Mouse (Mus musculus) MEL-GATA-1-ER (cell line): ENCODE data around the gene Smad5.

Experiments
- DNase-seq: peaks from one replicate; pipeline ENCODE4 v3.0.0-alpha.2; 2012; ENCODE audit warnings: low read depth; ENCODE audit errors: extremely low read depth

Smad5 gene

DNA sequence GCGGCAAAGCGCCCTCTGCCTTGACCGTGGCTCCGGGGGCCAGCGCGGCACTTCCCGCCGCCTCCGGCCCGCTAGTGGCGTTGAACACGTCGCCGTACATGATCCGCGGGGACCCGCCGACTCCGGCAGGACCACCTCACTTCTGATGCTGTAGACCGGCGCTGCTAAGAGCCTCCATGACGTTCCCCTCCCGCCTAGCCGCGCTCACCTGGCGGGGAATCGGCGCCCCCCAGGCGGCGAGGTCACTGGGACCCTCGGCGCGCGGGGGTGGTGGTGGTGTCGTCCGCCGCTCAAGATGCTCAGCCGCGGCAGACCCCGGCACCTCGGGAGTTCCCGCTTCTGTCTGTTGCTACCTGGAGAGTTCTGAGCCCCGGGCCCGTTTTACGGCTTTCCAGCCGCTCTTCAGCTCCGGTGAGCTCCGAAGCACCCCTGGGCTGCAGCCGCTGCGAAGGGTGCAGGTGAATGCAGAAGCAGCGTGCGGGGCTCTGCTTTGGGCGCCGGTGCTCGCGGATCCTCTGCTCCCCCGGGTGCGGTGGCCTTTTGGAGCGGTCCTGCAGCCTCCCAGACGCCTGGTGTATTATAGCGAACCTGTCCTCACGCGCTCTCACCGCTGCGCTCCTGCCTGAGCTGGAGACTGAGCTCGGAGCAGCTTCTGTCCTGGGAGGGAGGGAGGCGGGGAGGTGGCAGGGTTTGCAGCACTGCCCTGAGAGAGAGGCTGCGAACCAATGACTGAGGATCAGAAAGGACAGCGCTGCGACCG is 50.6 kb downstream of the Smad5 start, which contains the start of gene Gm45623:
TSS of gene Gm45623 (minus strand) at position 636 of the 760 bp plus-strand sequence.
- DNase-seq: no peak

DNA sequence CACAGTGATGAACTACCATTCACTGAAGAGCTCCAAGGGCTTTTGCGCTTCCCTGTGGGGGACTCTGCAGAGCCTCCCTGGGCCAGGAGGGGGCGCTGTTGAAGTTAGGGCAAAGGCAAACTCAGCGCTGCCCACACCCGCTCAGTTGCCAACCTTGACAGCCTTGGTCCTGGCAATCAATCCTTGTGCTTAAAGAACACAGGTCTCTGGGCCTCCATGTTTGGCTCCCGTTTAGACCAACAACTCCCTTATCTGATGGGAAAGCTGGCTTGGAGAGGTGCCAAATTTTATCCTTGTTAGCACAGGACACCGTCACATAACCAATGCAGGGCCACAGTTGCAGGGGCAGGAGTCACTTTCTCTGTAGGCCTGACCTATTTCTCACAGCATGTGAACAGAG is 53.1 kb downstream of the Smad5 start:
- DNase-seq: no peak

DNA sequence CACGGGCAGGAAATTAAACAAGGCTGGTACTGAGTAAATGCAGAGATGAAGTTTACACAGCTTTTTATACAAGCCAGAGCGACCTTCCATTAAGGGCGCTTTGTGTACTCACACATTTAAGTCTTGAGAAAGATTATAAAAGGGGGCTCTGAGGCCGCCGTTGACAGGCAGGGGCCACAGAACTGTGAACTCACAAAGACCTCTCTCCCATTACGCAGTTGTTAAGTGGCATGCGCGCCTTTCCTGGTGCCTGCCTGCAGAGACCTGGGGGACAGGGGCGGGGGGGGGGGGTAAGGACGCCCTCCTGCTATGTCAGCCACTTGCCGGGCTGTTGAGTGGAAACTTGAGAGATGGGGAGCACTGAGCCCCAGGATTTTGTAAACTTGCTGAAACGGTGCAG is 54.4 kb downstream of the Smad5 start:
- no peak for DNase-seq

DNA sequence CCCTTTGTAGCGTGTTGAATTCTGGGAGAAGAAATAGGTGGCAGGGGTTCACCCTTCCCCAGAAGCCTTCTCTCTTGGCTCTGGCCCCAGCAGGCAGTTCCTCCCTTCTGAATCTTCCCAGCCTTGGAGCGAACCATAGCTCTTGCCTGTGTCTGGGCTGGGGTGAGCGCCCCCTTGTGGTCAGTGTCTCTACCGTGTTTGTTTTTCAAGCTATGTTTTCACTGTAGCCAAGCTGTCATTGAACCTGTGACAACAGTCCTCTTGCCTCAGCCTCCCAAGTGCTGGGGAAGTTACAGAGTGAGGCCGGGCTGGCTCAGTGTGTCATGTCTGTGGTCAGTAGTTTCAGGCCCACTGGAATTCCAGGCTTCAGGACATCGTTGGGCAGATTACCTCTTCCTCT is 55.7 kb downstream of the Smad5 start:
- DNase-seq: no peak

DNA sequence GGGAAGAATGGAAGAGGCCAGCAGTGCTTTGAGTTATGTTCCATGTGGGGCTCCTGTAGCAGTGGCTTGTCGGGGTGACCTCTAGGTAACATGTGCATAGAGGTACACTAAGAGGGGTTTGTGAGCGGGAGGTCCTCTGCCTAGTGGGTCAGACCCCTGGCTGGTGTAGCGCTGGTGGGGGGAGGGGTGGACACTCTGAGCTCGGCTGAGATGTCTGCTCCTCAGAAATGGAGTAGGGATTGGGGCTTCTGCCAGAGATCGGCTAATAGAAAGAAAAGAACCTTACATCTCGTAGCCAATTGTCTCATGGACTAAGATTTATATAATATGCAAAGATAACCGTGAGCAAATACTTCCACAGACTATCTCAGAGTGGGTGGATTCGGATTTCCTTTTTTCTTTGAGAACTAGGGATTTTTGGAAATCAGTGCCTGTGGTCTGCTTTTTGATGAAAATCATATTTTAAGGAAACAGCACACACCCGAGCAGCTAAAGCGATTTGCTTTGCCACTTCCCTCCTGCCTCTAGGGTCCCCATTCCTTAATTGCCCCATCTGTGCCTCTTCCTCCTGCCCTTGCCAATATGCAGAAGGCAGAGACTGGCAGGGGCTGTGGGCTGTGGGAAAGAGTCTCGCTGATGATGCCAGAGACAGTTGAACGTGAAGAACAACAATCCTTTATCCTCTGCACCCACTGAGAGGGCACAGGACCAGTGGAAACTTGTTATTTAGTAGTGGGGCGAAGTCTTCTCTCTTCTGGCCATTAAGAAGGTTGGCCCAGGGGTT is 59.8 kb downstream of the Smad5 start:
- no peak for DNase-seq

DNA sequence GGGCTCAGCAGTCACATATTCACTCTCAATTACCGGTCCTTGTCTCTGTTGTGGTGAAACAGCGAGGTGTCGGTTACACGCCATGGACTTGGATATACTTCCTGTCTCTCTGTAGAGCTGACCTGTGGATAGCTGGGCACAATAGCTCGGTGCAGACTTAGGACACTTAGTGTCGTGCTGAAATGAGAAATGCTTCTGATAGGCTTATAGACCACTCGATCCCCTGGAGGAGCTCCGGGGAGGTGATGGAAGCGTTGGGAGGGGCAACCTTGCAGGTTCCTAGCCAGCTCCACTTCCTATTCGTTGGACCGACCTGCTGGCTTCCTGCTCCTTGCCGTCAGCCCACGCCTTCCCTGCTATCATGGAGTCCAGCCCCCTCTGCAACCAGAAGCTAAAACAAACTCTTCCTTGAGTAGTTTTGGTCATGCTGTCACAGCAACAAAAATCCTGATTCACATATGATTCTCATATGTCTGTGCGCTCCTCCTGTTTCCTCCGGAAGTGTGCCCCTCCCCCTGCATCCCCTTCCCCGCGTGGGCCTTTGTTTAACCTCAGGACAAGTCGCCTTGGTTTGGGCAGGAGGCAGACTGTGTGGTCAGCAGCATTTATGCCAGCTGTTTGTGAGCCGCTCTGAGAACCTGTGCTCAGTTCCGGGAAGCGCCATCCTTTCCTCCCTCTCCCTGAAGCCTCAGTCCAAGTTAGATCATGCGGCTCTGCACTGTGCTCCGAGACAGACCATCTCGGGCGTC is 62.6 kb downstream of the Smad5 start:
- no peak for DNase-seq

DNA sequence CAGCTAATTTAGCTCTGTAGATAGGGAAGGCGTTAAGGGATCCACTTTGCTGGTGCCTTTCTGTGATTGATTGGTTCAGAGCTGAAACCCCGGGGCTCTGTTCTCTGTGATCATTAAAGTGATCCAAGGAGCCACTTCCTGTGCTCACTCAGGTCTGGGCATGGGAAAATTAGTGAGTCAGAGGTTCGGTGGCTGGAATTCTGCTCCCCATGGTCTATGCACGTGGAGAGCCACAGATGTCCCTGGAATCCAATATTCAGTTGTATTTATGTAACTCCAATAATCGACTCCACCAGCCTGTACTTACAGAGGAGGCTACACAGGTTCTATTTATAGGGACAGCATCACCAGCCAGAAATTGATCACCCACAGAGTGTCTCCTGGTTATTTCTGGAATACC is 63.4 kb downstream of the Smad5 start:
- DNase-seq: no peak

DNA sequence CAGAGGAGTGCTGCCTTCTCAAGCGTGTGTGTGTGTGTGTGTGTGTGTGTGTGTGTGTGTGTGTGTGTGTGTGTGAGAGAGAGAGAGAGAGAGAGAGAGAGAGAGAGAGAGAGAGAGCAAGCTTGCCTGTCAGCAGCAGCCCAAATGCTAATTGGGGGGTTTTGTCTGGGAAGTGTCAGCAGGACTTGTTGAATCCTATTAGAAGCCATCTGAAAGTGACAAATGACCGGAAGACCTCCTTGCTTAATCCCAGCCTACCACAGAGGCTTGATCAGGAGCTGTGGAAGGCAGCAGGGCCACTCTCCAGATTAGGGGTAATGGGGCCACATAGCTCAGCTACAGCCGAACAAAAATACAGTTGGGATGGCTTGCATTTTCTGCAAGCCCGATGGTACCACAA is 66.6 kb downstream of the Smad5 start:
- no peak for DNase-seq

DNA sequence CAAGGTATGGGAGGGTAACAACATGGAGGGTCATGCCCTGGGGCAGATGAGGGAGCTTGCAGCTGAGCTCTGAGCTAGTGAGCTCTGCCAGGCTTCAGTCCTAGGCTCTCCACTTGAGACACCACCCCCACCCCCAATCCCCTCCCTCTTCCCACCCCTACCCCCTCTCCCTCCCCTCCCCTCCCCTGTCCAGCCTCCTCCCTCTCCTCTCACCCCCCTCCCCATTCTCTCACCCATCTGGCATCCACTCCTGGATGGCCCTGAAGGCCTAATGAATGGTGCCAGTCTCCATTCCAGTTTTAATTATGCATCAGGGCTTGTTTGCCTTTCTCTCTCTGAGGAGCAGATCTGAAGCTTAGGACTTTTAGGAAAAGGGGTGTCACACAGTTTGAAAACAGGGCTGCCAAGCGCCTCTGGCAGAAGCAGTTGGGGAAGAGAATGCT is 67.3 kb downstream of the Smad5 start:
- no peak for DNase-seq

DNA sequence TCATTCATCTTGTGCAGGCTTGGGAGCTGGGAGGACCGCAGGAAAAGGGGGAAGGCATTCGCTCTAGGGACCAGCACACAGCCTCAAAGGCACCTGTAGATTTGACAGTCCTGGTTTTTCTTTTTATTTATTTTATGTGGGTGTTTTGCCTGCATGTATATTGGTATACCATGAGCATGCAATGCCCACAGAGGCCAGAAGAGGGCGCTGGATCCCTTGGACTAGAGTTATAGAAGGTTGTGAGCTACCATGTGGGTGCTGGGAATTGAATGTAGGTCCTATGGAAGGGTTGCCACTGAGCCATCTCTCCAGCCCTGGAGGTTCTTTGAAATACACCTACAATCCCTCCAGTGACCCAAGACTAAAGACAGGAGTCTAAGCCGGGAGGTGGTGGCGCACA is 68.0 kb downstream of the Smad5 start:
- no peak for DNase-seq

DNA sequence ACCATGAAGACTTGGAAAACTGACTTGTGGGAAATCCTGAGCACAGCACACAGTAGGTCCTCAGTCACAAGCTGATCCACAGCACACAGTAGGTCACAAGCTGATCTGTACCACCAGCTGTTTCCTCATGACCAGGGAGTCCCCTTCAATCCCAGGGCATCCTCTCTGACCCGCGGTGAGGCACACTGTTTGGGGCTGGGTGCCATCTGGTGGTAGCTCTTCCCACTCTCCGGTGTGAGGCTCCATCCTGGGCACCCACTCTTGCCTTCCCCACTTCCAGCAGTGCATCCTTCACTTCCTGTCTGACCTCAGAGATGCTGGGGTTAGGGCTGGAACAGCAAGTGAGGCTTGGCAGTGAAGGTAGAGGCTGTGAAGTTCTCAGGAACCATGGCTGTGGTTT is 69.8 kb downstream of the Smad5 start:
- DNase-seq: no peak

DNA sequence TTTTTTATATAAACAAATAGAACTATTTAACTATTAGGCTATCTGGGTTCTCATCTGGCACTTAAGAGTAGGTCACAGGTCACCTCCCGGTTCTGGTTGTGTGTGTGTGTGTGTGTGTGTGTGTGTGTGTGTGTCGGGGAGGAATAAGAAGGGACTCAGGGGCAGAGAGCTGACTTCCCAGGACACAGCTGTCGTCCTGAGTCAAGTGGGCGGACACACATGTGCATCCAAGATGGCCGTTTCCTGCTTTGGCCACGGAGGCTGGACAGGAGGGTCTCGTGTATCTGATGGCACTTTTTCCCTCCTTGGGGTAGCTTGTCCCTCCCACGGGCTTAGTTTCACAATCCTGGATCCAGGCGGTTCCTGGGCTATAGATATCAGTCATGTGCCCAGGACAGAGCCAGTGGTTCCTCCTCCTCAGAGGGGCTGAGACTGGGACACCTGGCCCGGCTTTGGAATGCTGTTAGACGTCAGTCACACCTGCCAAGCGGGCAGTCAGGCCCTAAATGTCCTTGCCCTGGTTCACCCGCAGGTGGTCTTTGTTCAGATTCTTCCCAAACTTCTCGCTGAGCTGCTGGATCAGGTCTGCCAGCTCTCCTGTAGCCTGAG is 70.6 kb downstream of the Smad5 start:
- no peak for DNase-seq

DNA sequence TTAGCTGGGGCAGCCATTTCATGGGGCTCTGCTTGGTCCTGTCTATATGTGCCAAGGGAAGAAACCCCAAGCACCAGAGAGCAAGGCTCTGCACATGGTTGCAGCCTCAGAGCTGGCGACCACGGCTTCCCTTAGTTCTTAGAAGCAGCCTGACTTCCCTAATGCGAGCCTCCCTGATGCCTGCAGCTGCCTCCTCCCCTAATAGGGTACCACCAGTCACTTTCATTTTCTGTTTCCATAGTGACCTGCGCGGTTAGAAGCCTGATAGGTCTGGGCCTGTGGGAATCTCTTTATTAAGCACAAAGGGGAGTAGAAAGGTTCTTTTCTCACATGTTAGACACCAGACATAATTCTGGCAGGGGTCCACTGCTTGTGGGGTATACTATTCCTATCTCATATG is 71.5 kb downstream of the Smad5 start:
- DNase-seq: no peak

DNA sequence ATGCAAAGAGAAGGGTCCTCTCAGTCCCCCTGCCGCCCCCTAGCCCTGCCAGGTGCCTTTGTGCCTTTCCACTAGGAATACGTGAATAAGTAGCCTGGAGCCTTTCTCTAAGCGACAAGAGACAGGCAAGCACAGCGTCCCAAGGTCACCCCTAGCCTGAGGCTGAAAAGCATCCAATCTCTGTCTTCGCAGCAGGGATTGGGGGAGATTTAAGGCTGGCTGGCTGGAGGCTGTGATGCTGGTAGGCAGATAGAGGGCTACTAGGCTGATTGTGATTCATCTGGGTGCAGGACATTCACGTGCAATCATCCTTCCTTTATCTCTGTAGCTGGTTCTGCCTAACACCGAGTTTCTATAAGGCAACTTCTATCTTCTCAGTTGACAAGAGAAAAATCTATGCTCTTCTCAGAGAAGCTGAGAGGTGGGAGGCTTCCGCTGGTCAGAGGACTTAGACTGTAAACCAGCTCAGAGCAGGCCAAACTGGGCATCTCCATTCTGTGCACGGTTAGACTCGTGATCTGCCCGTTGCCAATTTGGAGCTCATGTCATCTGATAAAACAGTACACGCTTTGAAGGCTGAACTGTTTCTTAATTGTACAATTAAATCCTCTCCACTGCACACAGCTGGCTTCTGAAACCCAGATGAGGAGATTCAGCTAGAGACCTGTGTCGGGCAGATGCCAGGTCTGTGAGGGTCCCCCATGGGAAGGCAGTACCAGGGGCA is 78.1 kb downstream of the Smad5 start:
- no peak for DNase-seq

DNA sequence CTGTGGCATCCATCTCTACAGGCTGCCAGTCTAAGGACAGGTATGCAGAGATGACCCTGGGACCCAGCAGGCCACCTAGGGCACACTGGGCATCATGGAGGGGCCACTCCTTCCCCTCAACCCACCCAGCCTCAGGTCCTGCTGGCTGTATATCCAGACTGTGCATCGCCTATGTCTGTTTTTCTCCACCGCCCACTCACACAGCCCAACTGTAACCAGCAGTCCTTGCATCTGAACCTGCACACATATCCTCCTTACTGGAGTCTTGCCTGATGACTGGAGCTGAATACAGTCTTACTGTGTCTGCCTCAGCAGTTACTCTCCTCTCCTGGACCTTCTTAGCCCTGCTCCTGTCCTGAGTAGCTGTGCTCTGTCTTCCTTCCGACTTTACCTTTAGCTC is 78.9 kb downstream of the Smad5 start:
- no peak for DNase-seq

DNA sequence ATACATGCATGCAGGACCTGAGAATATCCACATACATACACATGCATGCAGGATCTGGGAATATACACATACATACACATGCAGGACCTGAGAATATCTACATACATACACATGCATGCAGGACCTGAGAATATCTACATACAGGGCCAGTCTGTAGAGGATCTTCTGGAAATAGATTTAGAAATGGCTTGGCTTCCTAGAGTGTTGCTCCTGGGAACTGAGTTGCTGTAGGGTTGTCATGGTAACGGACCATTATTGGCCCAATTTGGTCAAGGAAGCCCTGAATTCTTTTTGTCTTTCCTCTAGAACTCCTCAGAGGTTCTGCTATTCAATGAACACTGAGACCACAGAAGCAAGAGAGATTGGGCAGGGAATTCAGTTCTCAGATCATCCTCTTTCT is 79.8 kb downstream of the Smad5 start:
- no peak for DNase-seq

DNA sequence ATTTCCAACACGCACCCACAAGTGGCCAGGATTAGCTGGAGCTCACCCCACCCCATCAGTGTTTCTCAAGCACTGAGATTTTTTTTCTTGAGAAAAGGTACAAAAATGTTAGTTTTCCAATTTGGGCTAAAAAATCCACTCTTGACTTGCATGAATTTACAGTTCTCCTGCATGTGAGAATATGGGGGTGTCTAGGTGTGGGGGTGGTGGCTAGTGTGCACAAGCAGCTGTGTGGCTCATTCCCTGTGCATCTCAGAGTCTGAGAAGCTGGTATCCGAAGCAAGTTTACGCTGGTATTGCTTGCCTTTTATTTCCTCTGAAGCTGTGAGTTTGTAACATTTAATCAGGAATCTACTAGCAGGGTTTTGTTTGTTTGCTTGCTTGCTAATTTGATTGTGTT is 87.9 kb downstream of the Smad5 start:
- DNase-seq: no peak
